Mouse (Mus musculus) heart, adult 2 months (tissue): ENCODE data around the gene Gm8279. TPM values are rescaled to one million over a fixed set of nuclear protein-coding genes. Genes with fewer than 3 reads are reported as not detected.
"Not testable (repeated sequence)": the region's sequence is repeated elsewhere in the genome, so short reads cannot be mapped to it uniquely, and the experiment has no call there.

Experiments
- DNase-seq, 2 experiments: peaks; one replicate each; pipeline ENCODE4 v3.0.0; 2021
- H3K27ac ChIP-seq: fragments of 200-600 bp; 2 replicates; pipeline ENCODE4 v1.8.1; 2022
- H3K27me3 ChIP-seq: fragments of 200-500 bp; 2 replicates; pipeline ENCODE4 v1.6.1; 2012; ENCODE audit warnings: mild to moderate bottlenecking, low read length, inconsistent platforms, mixed read lengths; ENCODE audit not compliant: control insufficient read depth, insufficient read depth
- H3K36me3 ChIP-seq: fragments of 200-500 bp; 2 replicates; pipeline ENCODE4 v1.6.1; 2012; ENCODE audit warnings: low read length, inconsistent platforms; ENCODE audit not compliant: control insufficient read depth, insufficient read depth
- H3K4me1 ChIP-seq: fragments of 200-500 bp; 2 replicates; pipeline ENCODE4 v1.6.1; 2011; ENCODE audit warnings: low read length; ENCODE audit not compliant: control insufficient read depth, insufficient read depth
- H3K4me3 ChIP-seq: fragments of 200-600 bp; 2 replicates; pipeline ENCODE4 v1.8.1; 2022
- H3K79me2 ChIP-seq: fragments of 200-500 bp; replicated peaks from 2 replicates; pipeline ENCODE4 v1.6.1; 2012; ENCODE audit warnings: mild to moderate bottlenecking, inconsistent platforms, low read length, moderate library complexity, mixed read lengths; ENCODE audit not compliant: control insufficient read depth, insufficient read depth
- H3K9ac ChIP-seq: fragments of 200-500 bp; 2 replicates; pipeline ENCODE4 v1.6.1; 2012; ENCODE audit warnings: low read depth, mild to moderate bottlenecking, control low read depth, inconsistent platforms, low read length, mixed read lengths
- WGBS: fragments of 180-500 bp; shearing (Covaris S2); methylation state at CpG from one replicate; pipeline ENCODE4 v1.1.7; 2018; 5-methylcytosine and 5-hydroxymethylcytosine counted together
- intact Hi-C: fragments of 180-260 bp; cut with DNase I; formaldehyde crosslinking; loops from one replicate; pipeline ENCODE4 v1.15.1; 2025
- long read RNA-seq: library from polyadenylated mRNA; stranded (forward); transcript quantifications from one replicate; pipeline ENCODE4 v2.0.0, GENCODE M21; 2021
- polyA plus RNA-seq: library from polyadenylated mRNA; depleted of rRNA; stranded (reverse); fragments of >200 nt; gene quantifications from 2 replicates; pipeline ENCODE4 v1.2.3, GENCODE M21; 2012; rRNA removed
- total RNA-seq, 2 experiments: library from RNA; stranded (reverse); gene quantifications; 2 replicates each; pipeline ENCODE4 v1.2.3; 2021

The Gm8279 gene
- total RNA-seq (not detected), polyA plus RNA-seq (not detected in 2 replicates)
- long read RNA-seq: 0 reads

DNA sequence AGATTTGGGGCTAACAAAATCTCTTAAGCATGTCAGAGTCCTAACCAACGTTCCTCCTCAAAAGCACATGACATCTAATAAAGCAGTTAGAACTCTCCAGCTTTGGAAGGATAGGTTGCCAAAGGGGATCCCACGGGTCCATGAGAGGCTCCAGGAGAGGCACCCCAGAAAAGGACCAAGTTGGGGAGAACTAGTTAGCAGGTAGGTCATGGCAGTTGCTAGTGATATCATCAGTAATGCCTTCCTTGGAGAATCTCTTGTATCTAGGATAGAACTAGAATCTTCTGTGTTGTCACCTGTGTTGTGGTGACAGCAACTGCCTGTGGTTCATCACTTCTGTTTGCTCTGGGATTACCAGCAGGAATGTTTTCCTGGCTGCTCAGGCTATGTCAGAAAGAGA is at the start of gene Gm8279:
Gm8279 (plus strand) TSS at position 301 of the 400 bp plus-strand sequence.
- intact Hi-C loops, H3K27me3 ChIP-seq, H3K27ac ChIP-seq, H3K4me3 ChIP-seq, DNase-seq, H3K4me1 ChIP-seq, H3K79me2 ChIP-seq, H3K9ac ChIP-seq, H3K36me3 ChIP-seq: not testable (repeated sequence)
- WGBS: 74% methylated on average over 2 of the region's 2 CpGs

DNA sequence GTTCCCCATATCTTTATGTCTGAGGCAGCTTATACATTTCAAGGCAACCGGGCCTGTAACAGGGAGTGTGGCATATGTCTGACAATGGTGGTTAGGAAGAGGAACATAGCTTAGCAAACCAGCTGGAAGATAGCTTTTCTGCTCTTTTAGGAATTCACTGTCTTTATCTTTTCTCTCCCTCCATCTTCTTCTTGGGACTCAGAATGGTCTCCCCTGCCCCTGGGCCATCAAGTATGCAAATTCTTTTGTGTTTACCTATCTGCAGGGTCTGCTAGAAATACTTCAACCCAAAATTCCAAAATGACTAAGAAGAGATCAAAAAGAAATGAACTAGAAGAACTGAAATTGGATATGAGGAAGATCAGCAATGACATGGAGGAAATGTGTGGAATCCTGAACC is 32.9 kb downstream of the Gm8279 start, which contains the start of gene Gm3317:
Gm3317 (plus strand) TSS at position 301 of the 400 bp plus-strand sequence.
- H3K4me1 ChIP-seq, H3K4me3 ChIP-seq, H3K9ac ChIP-seq, H3K27me3 ChIP-seq, intact Hi-C loops, DNase-seq, H3K36me3 ChIP-seq, H3K27ac ChIP-seq, H3K79me2 ChIP-seq: not testable (repeated sequence)
- WGBS: no CpG with 5 or more reads among the region's 1 CpGs

DNA sequence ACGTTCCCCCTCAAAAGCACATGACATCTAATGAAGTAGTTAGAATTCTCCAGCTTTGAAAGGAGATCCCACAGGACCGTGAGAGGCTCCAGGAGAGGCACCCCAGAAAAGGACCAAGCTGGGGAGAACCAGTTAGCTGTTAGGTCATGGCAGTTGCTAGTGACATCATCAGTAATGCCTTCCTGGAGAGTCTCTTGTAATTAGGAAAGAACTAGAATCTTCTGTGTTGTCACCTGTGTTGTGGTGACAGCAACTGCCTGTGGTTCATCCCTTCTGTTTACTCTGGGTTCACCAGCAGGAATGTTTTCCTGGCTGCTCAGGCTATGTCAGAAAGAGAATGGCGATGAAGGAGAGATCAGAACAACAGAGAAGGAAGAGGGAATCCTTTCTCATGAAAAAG is 54.2 kb downstream of the Gm8279 start, which contains the start of gene Gm8271:
Gm8271 (plus strand) TSS at position 301 of the 400 bp plus-strand sequence.
- DNase-seq, H3K27ac ChIP-seq, H3K27me3 ChIP-seq, H3K4me1 ChIP-seq, intact Hi-C loops, H3K9ac ChIP-seq, H3K79me2 ChIP-seq, H3K4me3 ChIP-seq, H3K36me3 ChIP-seq: not testable (repeated sequence)
- WGBS: no CpG with 5 or more reads among the region's 3 CpGs

Other genes with a start within 250 kb of the Gm8279 start
- gene Gm3278, start 239.1 kb upstream of the Gm8279 start, total RNA-seq: not detected
- gene Gm3278, start 239.1 kb upstream of the Gm8279 start, polyA plus RNA-seq: not detected in 2 replicates
- gene Gm8297, start 147.6 kb upstream of the Gm8279 start, total RNA-seq: not detected
- not detected in 2 replicates for gene Gm8297, start 147.6 kb upstream of the Gm8279 start, polyA plus RNA-seq
- gene Gm3298, start 115.6 kb upstream of the Gm8279 start, total RNA-seq: not detected
- not detected in 2 replicates for gene Gm3298, start 115.6 kb upstream of the Gm8279 start, polyA plus RNA-seq
- gene 4930555G01Rik, start 80.9 kb upstream of the Gm8279 start, total RNA-seq: not detected
- not detected in 2 replicates for gene 4930555G01Rik, start 80.9 kb upstream of the Gm8279 start, polyA plus RNA-seq
- gene Gm8281, start 60.5 kb upstream of the Gm8279 start, total RNA-seq: under 1 TPM; 0.16 TPM
- 0.16 and 1.00 TPM in 2 replicates for gene Gm8281, start 60.5 kb upstream of the Gm8279 start, polyA plus RNA-seq
- not detected for gene Gm3317, start 33.0 kb downstream of the Gm8279 start, total RNA-seq
- not detected in 2 replicates for gene Gm3317, start 33.0 kb downstream of the Gm8279 start, polyA plus RNA-seq
- not detected for gene Gm8271, start 54.3 kb downstream of the Gm8279 start, total RNA-seq
- not detected in 2 replicates for gene Gm8271, start 54.3 kb downstream of the Gm8279 start, polyA plus RNA-seq
- not detected for gene Gm3526, start 129.1 kb downstream of the Gm8279 start, total RNA-seq
- gene Gm3526, start 129.1 kb downstream of the Gm8279 start, polyA plus RNA-seq: 0.06 TPM in 1 of 2 replicates, not detected in the other
- not detected for gene Gm3542, start 203.4 kb downstream of the Gm8279 start, total RNA-seq
- not detected in 2 replicates for gene Gm3542, start 203.4 kb downstream of the Gm8279 start, polyA plus RNA-seq